Mouse (Mus musculus) CD4-positive, CD25-positive, alpha-beta regulatory T cell, adult 9 weeks (primary cell): ENCODE measurements around the gene Prrg2. TPM values are rescaled to one million over a fixed set of nuclear protein-coding genes. Genes with fewer than 3 reads are reported as not detected.

ENCODE experiments used
- polyA plus RNA-seq: library from polyadenylated mRNA; unstranded; fragments of 100-300 nt; shearing (Covaris generic); gene quantifications from one replicate; pipeline ENCODE4 v1.2.1, GENCODE M21; 2017

Prrg2 gene
- 3.3 TPM for polyA plus RNA-seq

GRCm38 (mm10) chr7:45062239-45062835 is at the start of gene Prrg2, which contains the start of gene Nosip:
Gene Prrg2, minus strand, starts transcription at chr7:45062677.
Gene Nosip, plus strand, starts transcription at chr7:45062429.

GRCm38 (mm10) chr7:45103652-45104180 is 41.2 kb upstream of the Prrg2 start, which contains the start of gene Fcgrt:
Gene Fcgrt, minus strand, starts transcription at chr7:45103851.

DNA sequence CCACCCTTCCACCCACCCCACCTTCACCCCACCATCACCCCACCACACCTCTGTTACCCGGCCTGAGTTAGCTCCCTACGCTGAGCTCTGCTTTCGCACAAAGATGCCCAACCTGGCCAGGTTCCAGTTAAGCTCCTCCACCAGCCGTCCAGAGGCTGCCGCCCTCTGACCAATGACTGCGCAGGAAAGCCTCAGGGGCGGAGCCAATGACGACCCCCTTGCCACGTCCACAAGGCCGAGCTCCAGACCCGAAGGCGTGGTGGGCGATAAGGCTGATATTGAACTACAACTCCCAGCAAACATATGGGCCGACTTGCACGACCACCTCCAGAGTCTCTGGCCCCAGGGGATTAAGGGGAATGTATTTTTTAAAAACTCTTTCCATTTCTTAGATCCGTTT is 29.6 kb upstream of the Prrg2 start, which contains the start of gene Rcn3:
Rcn3 (minus strand) TSS at position 174 of the 400 bp plus-strand sequence.

GRCm38 (mm10) chr7:45052862-45053116 is 9.7 kb downstream of the Prrg2 start, which contains the start of gene Prr12:
Gene Prr12, minus strand, starts transcription at chr7:45052881.

DNA sequence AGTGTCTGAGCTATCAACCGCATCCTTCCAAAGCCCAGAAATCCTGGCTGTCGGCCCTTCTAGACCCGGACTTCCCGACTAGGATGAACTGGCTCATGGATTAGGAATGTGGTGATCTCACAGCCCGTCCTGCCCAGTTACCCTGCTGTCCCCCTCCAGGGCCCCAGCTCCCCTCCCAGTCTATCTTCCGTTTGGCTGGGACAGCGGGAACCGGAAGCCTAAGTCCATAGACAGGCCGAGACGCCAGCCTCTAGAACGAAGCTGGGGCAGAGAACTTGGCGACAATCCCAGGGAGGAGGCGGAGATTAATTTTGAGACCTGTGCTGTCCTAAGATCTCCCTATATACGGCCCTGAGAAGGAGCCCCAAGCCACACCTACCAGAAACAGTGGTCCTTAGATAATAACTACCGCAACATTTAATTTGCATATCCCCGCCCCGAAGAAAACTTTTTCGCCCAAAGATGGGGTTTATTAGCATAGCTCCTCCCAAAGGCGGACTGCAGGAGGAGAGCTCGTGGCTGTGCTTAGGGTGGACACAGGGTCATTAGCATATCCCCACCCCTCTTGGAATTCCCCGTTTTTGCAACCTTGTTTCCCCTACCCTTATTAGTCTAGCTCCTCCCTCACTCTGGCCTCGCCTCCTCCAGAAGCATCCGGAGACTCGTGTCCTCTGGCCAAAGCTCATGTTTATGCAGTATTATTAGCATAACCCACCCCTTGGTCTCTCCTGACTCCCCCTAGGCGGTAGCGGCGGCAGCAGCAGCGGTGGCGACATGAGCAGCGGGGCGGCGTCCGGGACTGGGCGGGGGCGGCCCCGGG is 45.0 kb downstream of the Prrg2 start, which contains the start of gene Rras:
Rras (plus strand) TSS at position 720 of the 820 bp plus-strand sequence.

DNA sequence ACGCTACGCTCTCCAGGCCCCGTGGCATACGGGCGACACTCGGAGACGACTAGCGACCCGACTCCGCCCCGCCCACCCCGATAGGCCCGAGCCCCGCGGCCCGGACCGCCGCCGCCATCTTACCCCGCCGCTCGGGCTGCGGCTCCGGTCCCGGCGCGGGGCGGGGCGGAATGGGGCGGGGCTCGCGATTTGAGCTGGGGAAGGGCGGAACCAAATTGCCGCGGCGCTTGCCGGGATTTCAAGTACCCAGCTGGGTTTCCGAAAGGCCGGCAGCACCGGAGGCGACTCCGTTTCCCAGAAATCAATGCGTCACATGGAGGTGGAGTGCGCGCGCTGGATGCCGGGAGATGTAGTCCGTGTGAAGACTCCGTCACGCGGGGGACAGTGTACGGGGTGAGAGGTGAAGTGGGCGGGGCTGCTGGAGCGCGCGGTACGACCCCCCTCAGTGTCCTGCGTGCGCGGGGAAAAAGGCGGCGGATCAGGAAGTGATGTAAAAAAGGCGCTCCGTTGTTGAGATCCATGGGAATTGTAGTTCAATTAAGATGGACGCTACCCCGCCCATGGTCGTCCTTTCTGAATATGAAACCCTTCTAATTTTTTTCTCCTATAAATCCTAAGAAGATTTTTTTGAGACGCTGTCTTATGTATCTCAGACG is 46.4 kb downstream of the Prrg2 start, which contains the start of gene Scaf1:
Scaf1 (minus strand) TSS at position 407 of the 656 bp plus-strand sequence.

Other genes starting within 250 kb of the Prrg2 start
- 58.7 TPM for gene Nup62, start 246.6 kb downstream of the Prrg2 start, polyA plus RNA-seq
- 2.0 TPM for gene Il4i1, start 246.3 kb downstream of the Prrg2 start, polyA plus RNA-seq
- 0.36 TPM for gene Atf5, start 246.0 kb downstream of the Prrg2 start, polyA plus RNA-seq
- 12.1 TPM for gene Akt1s1, start 213.7 kb downstream of the Prrg2 start, polyA plus RNA-seq
- 112 TPM for gene Tbc1d17, start 213.6 kb downstream of the Prrg2 start, polyA plus RNA-seq
- 100 TPM for gene Pnkp, start 205.5 kb downstream of the Prrg2 start, polyA plus RNA-seq
- 9.9 TPM for gene Ptov1, start 192.9 kb downstream of the Prrg2 start, polyA plus RNA-seq
- gene Med25, start 170.0 kb downstream of the Prrg2 start, polyA plus RNA-seq = 26.9 TPM
- gene Fuz, start 166.6 kb downstream of the Prrg2 start, polyA plus RNA-seq = 50.8 TPM
- 26.9 TPM for gene Ap2a1, start 133.2 kb downstream of the Prrg2 start, polyA plus RNA-seq
- not detected for gene Tsks, start 119.5 kb downstream of the Prrg2 start, polyA plus RNA-seq
- 0.55 TPM for gene Cpt1c, start 87.8 kb downstream of the Prrg2 start, polyA plus RNA-seq
- 210 TPM for gene Prmt1, start 76.1 kb downstream of the Prrg2 start, polyA plus RNA-seq
- 255 TPM for gene Irf3, start 65.0 kb downstream of the Prrg2 start, polyA plus RNA-seq
- gene Bcl2l12, start 64.0 kb downstream of the Prrg2 start, polyA plus RNA-seq = 35.2 TPM
- 22.7 TPM for gene Scaf1, start 46.3 kb downstream of the Prrg2 start, polyA plus RNA-seq
- 6.3 TPM for gene Rras, start 44.7 kb downstream of the Prrg2 start, polyA plus RNA-seq
- 4.8 TPM for gene Prr12, start 9.8 kb downstream of the Prrg2 start, polyA plus RNA-seq
- 148 TPM for gene Nosip, start 248 bp downstream of the Prrg2 start, polyA plus RNA-seq
- 10.8 TPM for gene Rcn3, start 29.5 kb upstream of the Prrg2 start, polyA plus RNA-seq
- gene Fcgrt, start 41.2 kb upstream of the Prrg2 start, polyA plus RNA-seq = 2.6 TPM
- gene Rps11, start 61.8 kb upstream of the Prrg2 start, polyA plus RNA-seq = 3,383 TPM
- gene Rpl13a, start 66.1 kb upstream of the Prrg2 start, polyA plus RNA-seq = 3,108 TPM
- gene Gm45713, start 73.6 kb upstream of the Prrg2 start, polyA plus RNA-seq = not detected
- 292 TPM for gene Flt3l, start 73.8 kb upstream of the Prrg2 start, polyA plus RNA-seq
- gene Pih1d1, start 91.6 kb upstream of the Prrg2 start, polyA plus RNA-seq = 59.4 TPM
- 67.0 TPM for gene Aldh16a1, start 91.9 kb upstream of the Prrg2 start, polyA plus RNA-seq
- not detected for gene Slc17a7, start 101.3 kb upstream of the Prrg2 start, polyA plus RNA-seq
- gene Gfy, start 116.9 kb upstream of the Prrg2 start, polyA plus RNA-seq = not detected
- gene Pth2, start 118.3 kb upstream of the Prrg2 start, polyA plus RNA-seq = not detected
- gene Ccdc155, start 142.2 kb upstream of the Prrg2 start, polyA plus RNA-seq = 0.32 TPM
- 16.0 TPM for gene Dkkl1, start 149.5 kb upstream of the Prrg2 start, polyA plus RNA-seq
- 2.9 TPM for gene Tead2, start 153.1 kb upstream of the Prrg2 start, polyA plus RNA-seq
- gene Cd37, start 176.4 kb upstream of the Prrg2 start, polyA plus RNA-seq = 598 TPM
- gene Slc6a16, start 178.4 kb upstream of the Prrg2 start, polyA plus RNA-seq = not detected
- not detected for gene Slc6a21, start 214.8 kb upstream of the Prrg2 start, polyA plus RNA-seq